ENCODE assay signal across 25 mouse cellular contexts in the genomic region with DNA sequence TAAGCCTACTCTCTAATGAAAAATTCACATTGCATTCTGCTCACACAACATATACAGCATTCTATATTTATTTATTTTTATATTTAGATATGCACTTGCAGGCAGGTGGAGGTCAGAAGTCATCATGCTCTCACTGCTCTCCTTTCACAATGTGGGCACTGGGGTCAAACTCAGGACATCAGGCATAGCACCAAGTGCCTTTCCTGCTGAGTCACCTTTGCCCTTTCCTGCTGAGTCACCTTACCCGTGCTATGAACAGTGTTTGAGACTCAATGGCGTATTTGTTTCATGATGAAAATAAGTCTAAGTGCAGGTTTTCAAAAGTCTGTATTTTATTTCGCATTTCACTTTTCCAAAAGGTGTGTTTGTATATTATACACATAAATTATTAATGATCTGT. TPM values are rescaled to one million over a fixed set of nuclear protein-coding genes. Genes with fewer than 3 reads are reported as not detected.
DNase-seq lines count a peak whose midpoint lies in the region; ATAC-seq and TF ChIP-seq lines count a peak whose summit lies in the region.
"Had no signal": no experiment of that assay in that cellular context is flagged by ENCODE, and none has a peak within 500 bp of the region (broad histone marks: within the 10 kb centered on the region; RNA-seq: fewer than 3 reads in every experiment).

No protein-coding gene starts in this region.

- WGBS in liver, embryonic 13.5 days (ENCODE audit: insufficient replicate concordance) = 56% methylated on average over 3 of the region's 3 CpGs

- H3K9me3 ChIP-seq in liver, embryonic 13.5 days (replicated peaks) = no peaks in the 10 kb centered on the region
- H3K9me3 ChIP-seq: embryonic facial prominence, embryonic 13.5 days; hindbrain, embryonic 10.5 days; midbrain, embryonic 15.5 days; neural tube, embryonic 15.5 days had no signal

- H3K27ac ChIP-seq in liver, embryonic 13.5 days = no peak overlapping the region
- no peak overlapping the region for H3K27ac ChIP-seq in left cerebral cortex, adult 2 months
- H3K27ac ChIP-seq: embryonic facial prominence, embryonic 13.5 days; hindbrain, embryonic 10.5 days; midbrain, embryonic 15.5 days; neural tube, embryonic 15.5 days had no signal

- 0 out of 2 replicates have a peak, but pooled peaks cover 2% of the 10 kb centered on the region for H3K27me3 ChIP-seq in liver, embryonic 13.5 days

- H3K36me3 ChIP-seq in liver, embryonic 13.5 days = no peaks in the 10 kb centered on the region
- H3K36me3 ChIP-seq: embryonic facial prominence, embryonic 13.5 days; hindbrain, embryonic 10.5 days; midbrain, embryonic 15.5 days; neural tube, embryonic 15.5 days had no signal

- no peak overlapping the region for H3K4me3 ChIP-seq in liver, embryonic 13.5 days (replicated peaks)
- H3K4me3 ChIP-seq in left cerebral cortex, adult 2 months = no peak overlapping the region
- H3K4me3 ChIP-seq: embryonic facial prominence, embryonic 13.5 days; hindbrain, embryonic 10.5 days; midbrain, embryonic 15.5 days; myocyte; neural tube, embryonic 15.5 days had no signal

- peaks cover 20% of the 10 kb centered on the region for H3K4me1 ChIP-seq in liver, embryonic 13.5 days (replicated peaks)
- H3K4me1 ChIP-seq: embryonic facial prominence, embryonic 13.5 days; midbrain, embryonic 15.5 days had no signal

- ATAC-seq in liver, embryonic 13.5 days (ENCODE audit: low read depth) = peak; percentile 69
- ATAC-seq in frontal cortex, adult (ENCODE audit: low TSS enrichment) = no peak
- ATAC-seq: activated CD4-positive, CD25-positive, alpha-beta regulatory T cell, adult 4 months; forebrain, embryonic 16.5 days; lung, postnatal 0 days; midbrain, embryonic 15.5 days; Patski had no signal

- DNase-seq in 3134 (ENCODE audit: extremely low read depth, insufficient read length, low spot score) (peak; percentile 36), 3T3-L1 (ENCODE audit: low read depth, low spot score) (peak; percentile 12), NIH3T3 (ENCODE audit: low read depth) (peak; percentile 9)
- DNase-seq in liver, embryonic 13.5 days = peak; percentile 23
- no peak for DNase-seq in natural killer cell, adult 2 months (ENCODE audit: low spot score in 2 of 2)
- no peak for DNase-seq in left cerebral cortex, adult 2 months (ENCODE audit: extremely low spot score in 1 of 2, low spot score in 2 of 2)
- DNase-seq in yolk sac, embryonic 10.5 days (ENCODE audit: low spot score) = no peak
- DNase-seq: adrenal gland, postnatal 25 days; cerebellum, adult 18-20 months; cerebellum, postnatal 36 days; kidney, adult 8-10 months; kidney, postnatal 36 days; right cerebral cortex, postnatal 14 days; spleen, adult 18-20 months; thymus, adult 18-20 months had no signal

- no peak for TF ChIP-seq CTCF in left cerebral cortex, adult 2 months (IDR thresholded peaks at IDR 0.05)

- no peak overlapping the region for H3K4me2 ChIP-seq in liver, embryonic 13.5 days
- H3K4me2 ChIP-seq: embryonic facial prominence, embryonic 13.5 days; midbrain, embryonic 15.5 days; neural tube, embryonic 15.5 days had no signal

- intact Hi-C loops in left cerebral cortex, adult 2 months (cut with DNase I) = no loop called here

- H3K9ac ChIP-seq in liver, embryonic 13.5 days = no peak overlapping the region
- H3K9ac ChIP-seq: embryonic facial prominence, embryonic 13.5 days; midbrain, embryonic 15.5 days; neural tube, embryonic 15.5 days had no signal

RNA-seq across cellular contexts. Expression of a gene that starts 9.3 kb away (rescaled TPM):
- polyA plus RNA-seq in liver, embryonic 13.5 days (2015; fragmentation: Nextera tagmentation; extraction: Ambion mirVana) = 0.02 and 0.07 TPM in 2 replicates
- total RNA-seq in left cerebral cortex, adult 2 months (2021) = under 1 TPM; 0.79 to 0.84 TPM
- polyA plus RNA-seq: myocyte, Patski had no signal

Comparison
In these comparisons a context has a peak if more than half of its experiments do, and no peak if none do; other contexts are left out.
1. DNase-seq: peak in 3134 (single experiment), 3T3-L1 (single experiment), NIH3T3 (single experiment) and liver, embryonic 13.5 days (single experiment); none in natural killer cell, adult 2 months (0 of 2), left cerebral cortex, adult 2 months (0 of 2) and yolk sac, embryonic 10.5 days (single experiment).